Mouse (Mus musculus) lung, adult 2 months (tissue): ENCODE data around the gene Fam204a.

Experiments used
- CTCF ChIP-seq: fragments of 200-500 bp; IDR thresholded peaks from 2 replicates; pipeline ENCODE4 v1.5.1; 2011; ENCODE audit warnings: mild to moderate bottlenecking, low read length, control low read depth; ENCODE audit not compliant: insufficient read depth
- POLR2A ChIP-seq: fragments of 200-500 bp; IDR thresholded peaks from 2 replicates; pipeline ENCODE4 v1.6.1; 2011; ENCODE audit warnings: low read depth, mild to moderate bottlenecking, control low read depth, low read length, borderline replicate concordance; ENCODE audit errors: extremely low read depth

GRCm38 (mm10) chr19:60150056-60150455, 76.4 kb downstream of the Fam204a start:
- TF ChIP-seq CTCF (no peak), POLR2A (no peak)
